Mouse (Mus musculus) spleen, adult 18-20 months (tissue): ENCODE measurements around the gene Islr2.
"Not testable (repeated sequence)": the region's sequence is repeated elsewhere in the genome, so short reads cannot be mapped to it uniquely, and the experiment has no call there.

ENCODE experiments used
- DNase-seq, 2 experiments: peaks; one replicate each; pipeline ENCODE4 v3.0.0; 2022; ENCODE audit warnings: mixed read lengths in 2 of 2

Islr2 gene

DNA sequence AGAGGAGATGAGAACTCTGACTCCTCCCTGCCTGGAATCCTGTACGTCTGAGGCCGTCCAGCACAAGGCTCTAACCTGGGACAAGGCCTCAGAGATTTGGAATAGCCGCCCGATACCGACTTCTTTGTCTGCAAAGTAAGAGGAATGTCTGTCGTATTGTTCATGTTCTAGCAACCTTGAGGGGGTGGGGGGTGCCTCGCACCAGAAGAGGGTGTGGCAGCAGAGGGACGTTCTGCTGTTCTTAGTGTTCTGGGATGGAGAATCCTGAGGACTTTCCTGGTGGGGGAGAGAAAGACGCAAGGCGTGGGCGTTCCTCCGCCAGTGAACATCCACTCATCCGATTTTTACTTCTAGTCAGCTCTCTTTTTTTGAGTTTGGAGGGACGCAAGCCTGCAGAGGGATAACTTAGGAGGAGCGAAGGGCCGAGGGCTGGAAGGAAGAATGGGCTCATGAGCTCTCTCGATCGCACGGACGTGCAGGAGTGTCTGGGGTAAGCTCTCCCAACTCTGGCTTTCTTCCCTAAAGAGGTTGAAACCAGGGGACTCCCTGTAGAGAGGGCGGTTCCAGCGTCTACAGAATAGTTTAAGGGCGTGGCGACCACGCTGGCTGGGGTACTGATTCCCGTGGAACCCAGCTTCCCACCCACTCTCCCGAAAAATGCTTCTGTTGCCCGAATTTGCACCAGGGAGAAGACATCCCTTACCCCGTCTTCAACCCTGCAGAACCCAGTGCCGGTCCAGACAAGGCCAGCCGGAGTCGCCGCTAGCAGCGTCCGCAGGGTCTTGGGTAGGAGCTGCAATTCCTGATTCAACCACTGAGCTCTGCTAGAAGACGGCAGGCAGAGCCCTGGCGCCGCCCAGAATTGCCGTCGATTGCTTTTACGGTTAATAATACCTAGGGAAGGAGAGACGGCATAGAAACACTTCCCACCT, at the start of gene Islr2, which contains the start of gene Islr:
Gene Islr2, minus strand, starts transcription at position 804 of the 932 bp plus-strand sequence.
Gene Islr, minus strand, starts transcription at position 791 of the 932 bp plus-strand sequence.
- DNase-seq, result peak; percentile 36 to 65

- DNase-seq, result not testable (repeated sequence)
These were observed 49.6 kb upstream of the Islr2 start for GRCm38 (mm10) chr9:58253805-58254122.

DNA sequence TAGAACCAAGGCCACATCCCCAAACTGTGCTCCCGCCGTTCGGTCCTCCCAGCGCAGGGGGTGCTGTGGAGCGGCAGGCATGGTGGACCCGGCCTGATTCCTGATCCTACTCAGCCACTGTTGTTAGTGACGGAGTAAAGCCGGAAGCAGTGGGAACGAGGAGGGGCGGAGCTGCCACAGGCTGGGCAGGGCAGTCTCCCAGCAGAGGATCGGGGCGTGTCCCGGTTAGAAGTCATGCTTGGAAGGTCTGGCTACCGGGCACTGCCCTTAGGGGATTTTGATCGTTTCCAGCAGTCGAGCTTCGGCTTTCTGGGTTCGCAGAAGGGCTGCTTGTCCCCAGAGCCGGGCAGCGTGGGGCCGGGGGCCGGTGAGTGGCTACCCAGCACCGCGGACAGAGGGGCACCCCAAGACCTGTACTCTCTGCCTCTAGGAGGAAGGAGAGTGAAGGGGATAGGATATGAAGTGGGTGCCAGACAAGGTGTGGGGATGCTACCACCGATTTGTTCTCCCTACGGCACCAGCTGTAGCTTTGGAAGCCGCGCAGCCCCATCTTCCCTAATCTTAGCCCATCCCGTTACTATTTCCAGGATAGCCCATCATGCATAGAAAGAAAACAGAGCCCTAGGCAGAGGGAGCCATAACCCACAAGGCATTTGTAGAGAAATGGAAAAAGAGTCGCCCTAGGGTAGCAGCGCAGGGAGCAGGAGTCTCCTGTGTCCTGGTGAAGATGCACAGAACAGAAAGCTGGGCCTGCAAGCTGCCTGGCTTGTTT, 49.1 kb upstream of the Islr2 start, which contains the start of gene Stoml1:
Gene Stoml1, plus strand, starts transcription at position 132 of the 772 bp plus-strand sequence.
- DNase-seq, result peak; percentile 90 to 95

DNA sequence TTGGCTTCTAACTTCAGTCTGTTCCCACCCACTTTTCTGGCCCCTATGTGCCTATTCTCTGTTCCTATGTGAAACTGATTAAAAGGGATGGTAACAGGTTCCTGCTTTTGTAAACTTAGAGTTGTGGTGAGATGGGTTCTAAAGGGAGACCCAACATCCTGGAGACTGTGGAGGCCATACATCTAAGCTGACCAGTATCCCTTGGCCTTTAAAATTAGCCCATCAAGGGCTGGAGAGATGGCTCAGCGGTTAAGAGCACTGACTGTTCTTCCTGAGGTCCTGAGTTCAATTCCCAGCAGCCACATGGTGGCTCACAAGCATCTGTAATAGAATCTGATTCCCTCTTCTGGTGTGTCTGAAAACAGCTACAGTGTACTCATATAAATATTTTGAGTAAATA, 46.6 kb upstream of the Islr2 start:
- DNase-seq, result not testable (repeated sequence)

- no peak for DNase-seq
These were observed 46.2 kb upstream of the Islr2 start for GRCm38 (mm10) chr9:58250322-58250721.

GRCm38 (mm10) chr9:58249592-58250192, 45.6 kb upstream of the Islr2 start, which contains the start of gene Pml:
Gene Pml (minus strand): TSS chr9:58249786.
- peak; percentile 59 to 70 for DNase-seq

DNA sequence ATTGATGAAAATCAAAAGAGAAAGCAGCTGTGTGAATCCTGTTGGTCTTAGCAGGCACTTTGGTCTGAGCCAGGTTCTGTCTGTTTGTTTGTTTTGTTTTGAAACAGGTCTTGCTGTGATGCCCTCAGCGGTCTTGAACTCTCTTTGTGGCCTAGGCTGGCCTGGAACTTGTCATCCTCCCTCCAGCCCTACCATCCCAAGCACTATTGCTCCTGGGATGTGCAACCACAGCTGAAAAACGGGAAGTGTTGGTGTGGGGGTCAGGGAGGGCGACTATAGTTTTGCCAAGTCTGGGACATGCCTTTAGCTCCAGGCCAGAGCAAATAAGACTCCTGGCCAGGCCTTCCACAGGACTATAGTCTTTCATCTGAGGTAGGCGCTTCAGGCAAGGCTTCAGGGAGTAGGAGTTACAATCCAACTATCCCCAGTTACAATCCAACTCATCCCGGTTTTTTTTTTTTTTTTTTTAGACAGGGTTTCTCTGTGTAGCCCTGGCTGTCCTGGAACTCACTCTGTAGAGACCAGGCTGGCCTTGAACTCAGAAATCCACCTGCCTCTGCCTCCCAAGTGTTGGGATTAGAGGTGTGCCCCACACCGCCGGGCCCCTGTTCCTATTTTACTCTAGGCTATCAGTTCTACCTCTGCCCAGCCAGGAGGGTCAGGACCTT, 44.8 kb upstream of the Islr2 start:
- no peak for DNase-seq

DNA sequence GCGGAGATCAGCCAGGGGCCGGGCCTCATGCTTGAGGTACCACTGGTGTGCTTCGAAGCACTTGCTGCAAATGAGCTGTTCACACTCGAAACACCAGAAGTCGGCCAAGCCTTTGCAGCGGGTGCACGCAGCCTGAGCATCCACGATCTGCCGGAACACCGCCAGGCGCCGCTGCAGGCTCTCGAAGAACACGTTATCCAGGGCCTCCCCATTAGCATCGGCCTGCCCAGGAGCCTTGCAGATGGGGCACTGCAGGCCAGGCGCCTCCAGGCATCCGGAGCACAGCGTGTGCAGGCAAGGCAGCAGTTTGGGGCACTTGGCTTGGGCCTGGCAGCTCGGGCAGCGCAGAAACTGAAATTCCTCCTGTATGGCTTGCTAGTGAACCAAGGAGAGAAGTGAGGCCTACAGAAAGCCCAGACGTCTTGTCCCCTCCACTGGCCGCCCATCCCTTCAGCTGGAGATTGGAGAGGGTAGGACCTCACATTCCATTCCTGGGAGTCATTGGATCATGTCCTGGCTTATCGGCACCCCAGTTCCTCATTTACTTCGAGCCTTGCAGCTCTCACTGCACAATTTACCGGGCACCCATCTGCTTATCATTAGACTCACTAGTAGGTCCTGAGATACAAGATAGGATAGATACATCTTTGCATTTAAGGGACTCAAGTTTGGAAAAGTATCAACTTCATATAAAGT, 43.1 kb upstream of the Islr2 start:
- DNase-seq, result peak; percentile 80 to 87

- DNase-seq, result no peak
These were observed 42.0 kb upstream of the Islr2 start for GRCm38 (mm10) chr9:58246083-58246591.

- no peak for DNase-seq
These were observed 39.6 kb upstream of the Islr2 start for GRCm38 (mm10) chr9:58243696-58244095.

DNA sequence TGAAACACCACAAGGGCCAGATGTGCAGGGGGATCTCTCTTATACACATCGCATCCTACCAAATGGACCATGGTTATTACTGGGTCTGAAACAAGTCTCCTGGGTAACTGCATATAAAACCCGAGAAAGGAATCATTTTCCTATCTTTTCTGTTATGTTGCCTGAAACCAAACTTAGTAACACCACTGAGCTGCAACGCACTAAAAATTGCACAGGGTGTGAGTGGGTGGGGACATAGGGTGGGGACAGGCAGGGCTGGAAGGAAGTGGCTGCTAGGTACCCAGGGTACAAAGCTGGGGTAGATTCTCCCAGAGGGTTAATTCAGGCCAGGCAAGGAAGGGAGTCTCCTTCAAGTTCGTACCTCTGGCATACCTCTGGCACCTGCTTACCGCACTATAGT, 38.6 kb upstream of the Islr2 start:
- DNase-seq, result no peak

DNA sequence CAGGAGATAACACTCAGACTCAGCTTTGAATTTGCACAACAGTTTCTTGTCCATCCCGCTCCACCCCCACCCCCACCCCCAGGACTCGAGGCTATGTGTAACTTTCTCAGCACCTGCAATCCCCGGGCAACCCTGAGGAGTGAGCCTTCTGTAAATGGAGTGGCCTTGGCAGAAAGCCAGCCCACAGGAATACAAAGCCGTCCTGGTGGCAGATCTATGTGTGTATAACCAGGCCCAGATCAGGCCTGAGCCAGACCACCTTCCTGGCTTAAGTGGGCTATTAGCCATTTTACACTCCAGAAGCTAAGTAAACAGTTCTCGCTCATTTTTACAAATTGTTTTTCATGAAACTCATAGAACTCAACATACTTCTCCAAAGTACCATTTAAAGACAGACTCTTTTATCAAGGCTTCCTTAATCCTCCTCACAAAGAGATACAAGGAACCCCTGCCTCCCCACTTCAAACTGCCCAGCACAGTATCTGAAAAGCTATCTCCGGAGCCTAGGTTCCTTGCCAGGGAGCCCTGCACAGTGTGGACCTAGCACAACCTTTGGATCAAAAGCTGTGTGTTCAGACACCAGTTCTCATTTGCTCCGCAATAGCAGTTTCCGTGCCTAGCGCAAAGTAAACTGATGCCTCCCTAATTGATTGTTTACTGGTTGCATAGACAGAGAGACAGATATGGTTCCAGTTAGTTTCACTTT, 37.8 kb upstream of the Islr2 start:
- no peak for DNase-seq

DNA sequence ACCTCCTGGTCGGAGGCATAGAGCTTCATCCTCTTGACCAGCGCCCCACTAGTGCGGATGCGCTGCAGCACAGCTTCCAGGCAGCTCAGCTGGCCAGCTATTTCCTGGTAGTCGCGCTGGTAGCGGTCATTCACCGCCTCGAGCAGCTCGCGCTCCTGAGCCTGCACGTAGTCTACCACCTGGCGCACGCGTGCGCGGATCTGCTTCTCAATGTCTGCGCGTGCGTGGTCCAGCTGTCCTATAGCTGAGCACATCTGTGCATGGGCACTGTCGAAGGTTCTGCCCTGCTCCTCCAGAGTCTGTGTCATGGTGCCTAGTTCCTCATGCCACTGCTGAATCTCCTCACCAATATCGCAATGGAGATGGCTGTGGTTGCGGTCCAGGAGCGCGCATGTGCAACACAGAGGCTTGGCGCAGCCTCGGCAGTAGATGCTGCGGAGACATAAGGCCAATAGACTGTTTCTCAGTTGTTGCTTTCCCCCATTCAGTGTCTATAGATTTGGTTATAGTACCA, 30.4 kb upstream of the Islr2 start:
- no peak for DNase-seq

DNA sequence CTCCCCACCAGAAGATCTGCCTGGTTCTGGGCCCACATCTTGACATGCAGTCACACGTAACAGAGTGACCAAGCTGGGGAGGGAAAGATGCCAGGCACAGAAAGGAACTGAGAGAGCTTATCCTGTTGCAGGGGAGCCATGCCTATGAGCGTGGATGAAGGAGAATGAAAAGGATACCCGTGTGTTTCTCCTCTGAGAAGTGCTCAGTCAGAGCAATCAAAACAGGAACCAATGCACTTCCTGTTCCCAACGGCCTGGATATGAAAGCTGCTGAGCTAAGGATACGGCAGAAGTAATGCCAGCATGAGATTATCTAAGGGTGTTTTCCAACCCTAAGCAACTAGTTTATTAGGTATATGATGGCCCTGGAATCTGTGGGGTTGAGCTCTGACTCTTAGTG, 28.3 kb upstream of the Islr2 start:
- DNase-seq, result no peak

- no peak for DNase-seq
These were observed 27.6 kb upstream of the Islr2 start for GRCm38 (mm10) chr9:58231746-58232145.

DNA sequence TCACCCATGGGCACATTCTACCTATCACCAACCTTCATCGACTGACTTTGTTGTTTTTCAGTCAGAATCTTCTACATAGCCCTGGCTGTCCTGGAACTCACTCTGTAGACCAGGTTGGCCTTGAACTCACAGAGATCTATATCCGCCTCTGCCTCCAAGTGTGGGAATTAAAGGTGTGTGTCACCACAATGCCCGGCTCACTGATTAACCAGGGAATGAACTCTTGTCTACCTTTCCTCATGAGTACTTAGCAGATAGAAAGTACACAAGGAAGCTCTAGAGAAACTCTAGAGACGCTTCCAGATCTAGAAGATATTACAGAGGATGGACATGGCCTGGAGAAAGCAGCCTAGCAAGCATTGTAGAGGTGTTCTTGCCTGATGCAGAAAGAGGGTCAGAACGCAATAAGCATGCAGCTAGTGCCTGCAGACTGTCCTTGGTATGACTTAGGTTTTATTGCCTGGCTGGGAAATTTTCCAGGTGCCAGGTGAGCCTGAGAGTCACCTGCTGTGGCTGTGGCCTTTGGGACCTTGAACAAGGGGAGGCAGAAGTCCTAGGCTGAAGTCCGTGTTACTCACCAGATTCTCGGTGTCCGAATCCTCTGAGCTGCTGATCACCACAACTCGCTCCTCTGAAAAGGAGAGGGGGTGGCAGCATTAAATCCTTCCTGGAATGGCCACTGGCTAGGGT, 24.8 kb upstream of the Islr2 start:
- no peak for DNase-seq

- DNase-seq, result peak; percentile 32 to 65
These were observed 22.1 kb upstream of the Islr2 start for GRCm38 (mm10) chr9:58225915-58226913.

- DNase-seq, result no peak
These were observed 20.2 kb upstream of the Islr2 start for GRCm38 (mm10) chr9:58224356-58224755.
